Mouse (Mus musculus) forebrain, embryonic 14.5 days (tissue): ENCODE measurements around the gene Pcbd1. TPM values are rescaled to one million over a fixed set of nuclear protein-coding genes. Genes with fewer than 3 reads are reported as not detected.
A peak's percentile ranks its signal among the peaks of the same experiment; 100 is the strongest.

ENCODE experiments used
- ATAC-seq: fragments of 200-750 bp; cut with Nextera tagmentation; 2 replicates; pipeline ENCODE4 v1.8.0; 2017; ENCODE audit warnings: mild to moderate bottlenecking, moderate library complexity
- DNase-seq: peaks from one replicate; pipeline ENCODE4 v3.0.0-alpha.2; 2015; ENCODE audit warnings: low spot score
- H3K27ac ChIP-seq: fragments of 300-500 bp; sonication (generic); 2 replicates; pipeline ENCODE4 v1.5.1; 2014; ENCODE audit warnings: low read depth, mild to moderate bottlenecking, control low read depth, low read length, moderate library complexity
- H3K27me3 ChIP-seq: fragments of 300-500 bp; sonication (generic); replicated peaks from 2 replicates; pipeline ENCODE4 v1.6.1; 2014; ENCODE audit warnings: low read length, control low read depth, mixed read lengths; ENCODE audit not compliant: control insufficient read depth, insufficient read depth
- H3K36me3 ChIP-seq: fragments of 300-500 bp; sonication (generic); 2 replicates; pipeline ENCODE4 v1.6.1; 2014; ENCODE audit warnings: low read length, control low read depth; ENCODE audit not compliant: control insufficient read depth, insufficient read depth
- H3K4me1 ChIP-seq: fragments of 300-500 bp; sonication (generic); 2 replicates; pipeline ENCODE4 v1.6.1; 2014; ENCODE audit warnings: antibody characterized with exemption, low read length, control low read depth; ENCODE audit not compliant: control insufficient read depth, insufficient read depth
- H3K4me2 ChIP-seq: fragments of 300-500 bp; sonication (generic); 2 replicates; pipeline ENCODE4 v1.6.1; 2014; ENCODE audit warnings: mild to moderate bottlenecking, control low read depth, low read length
- H3K4me3 ChIP-seq: fragments of 300-500 bp; sonication (generic); 2 replicates; pipeline ENCODE4 v1.5.1; 2014; ENCODE audit warnings: low read depth, low read length, control low read depth
- H3K9ac ChIP-seq: fragments of 300-500 bp; sonication (generic); 2 replicates; pipeline ENCODE4 v1.6.1; 2014; ENCODE audit warnings: mild to moderate bottlenecking, low read length, control low read depth, moderate library complexity
- H3K9me3 ChIP-seq: fragments of 300-500 bp; sonication (generic); replicated peaks from 2 replicates; pipeline ENCODE4 v1.6.1; 2016; ENCODE audit warnings: low read length, control low read depth, mixed read lengths; ENCODE audit not compliant: control insufficient read depth
- WGBS: fragments of 180-500 bp; shearing (Covaris S2); extraction: QIAGEN DNeasy Blood & Tissue Kit; methylation state at CpG from one replicate; pipeline ENCODE4 v1.1.7; 2014; 5-methylcytosine and 5-hydroxymethylcytosine counted together
- polyA plus RNA-seq: library from polyadenylated mRNA; unstranded; fragments of >200 nt; fragmentation: Nextera tagmentation; extraction: Ambion mirVana; gene quantifications from 2 replicates; pipeline ENCODE4 v1.2.1, GENCODE M21; 2014

Pcbd1 gene
- polyA plus RNA-seq, 1 experiment from 2014 or later = 25.5 TPM

DNA sequence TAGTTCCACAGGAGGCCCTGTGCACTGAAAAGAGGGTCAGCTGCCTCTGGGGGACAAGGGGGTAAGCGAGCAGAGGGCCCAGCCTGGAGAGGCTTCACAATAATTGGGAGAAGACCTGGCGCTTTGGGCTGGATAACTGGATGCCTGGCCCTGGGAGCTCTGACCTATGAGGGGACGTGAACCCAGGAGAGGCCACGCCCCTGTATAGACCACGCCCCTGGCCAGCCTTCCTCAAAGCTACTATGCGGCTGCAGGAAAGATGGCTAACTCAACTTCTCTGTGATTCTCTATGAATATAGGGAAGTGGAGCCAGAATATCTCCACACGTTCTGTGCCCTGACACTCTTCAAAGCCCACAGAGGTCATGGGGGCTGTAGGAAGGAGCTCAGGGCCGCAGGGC, 24.5 kb upstream of the Pcbd1 start:
- no peak overlapping the region for H3K4me2 ChIP-seq
- H3K27me3 ChIP-seq = no peaks in the 10 kb centered on the region
- 9% methylated on average over 8 of the region's 8 CpGs for WGBS
- peaks cover 5% of the 10 kb centered on the region; the same call in 1 of the 2 replicates for H3K4me1 ChIP-seq
- no peak overlapping the region for H3K9ac ChIP-seq
- no peaks in the 10 kb centered on the region for H3K36me3 ChIP-seq
- DNase-seq = no peak
- no peak overlapping the region for H3K27ac ChIP-seq
- ATAC-seq = no peak
- no peak overlapping the region for H3K4me3 ChIP-seq
- no peaks in the 10 kb centered on the region for H3K9me3 ChIP-seq

- 62% methylated on average over 13 of the region's 13 CpGs for WGBS
- H3K4me3 ChIP-seq = no peak overlapping the region
- no peak overlapping the region for H3K4me2 ChIP-seq
- H3K9ac ChIP-seq = no peak overlapping the region
- no peaks in the 10 kb centered on the region for H3K9me3 ChIP-seq
- ATAC-seq (peak; percentile 49; the same call in 1 of the 2 replicates), DNase-seq (peak; percentile 35)
- no peak overlapping the region for H3K27ac ChIP-seq
- no peaks in the 10 kb centered on the region for H3K27me3 ChIP-seq
- peaks cover 2% of the 10 kb centered on the region; the same call in 1 of the 2 replicates for H3K4me1 ChIP-seq
- no peaks in the 10 kb centered on the region for H3K36me3 ChIP-seq
Measured at GRCm38 (mm10) chr10:61065287-61066005, 23.7 kb upstream of the Pcbd1 start.

- no peaks in the 10 kb centered on the region for H3K9me3 ChIP-seq
- no peak overlapping the region for H3K9ac ChIP-seq
- peaks cover 2% of the 10 kb centered on the region; the same call in 1 of the 2 replicates for H3K4me1 ChIP-seq
- no peaks in the 10 kb centered on the region for H3K27me3 ChIP-seq
- DNase-seq = peak; percentile 79
- no peak overlapping the region for H3K4me3 ChIP-seq
- 0 out of 2 replicates have a peak overlapping the region, but pooled peaks have one; percentile 3 for H3K4me2 ChIP-seq
- no peaks in the 10 kb centered on the region for H3K36me3 ChIP-seq
- ATAC-seq = peak; percentile 38; the same call in 1 of the 2 replicates
- H3K27ac ChIP-seq = no peak overlapping the region
- 6% methylated on average over 8 of the region's 8 CpGs for WGBS
Measured at GRCm38 (mm10) chr10:61068436-61069192, 20.5 kb upstream of the Pcbd1 start.

DNA sequence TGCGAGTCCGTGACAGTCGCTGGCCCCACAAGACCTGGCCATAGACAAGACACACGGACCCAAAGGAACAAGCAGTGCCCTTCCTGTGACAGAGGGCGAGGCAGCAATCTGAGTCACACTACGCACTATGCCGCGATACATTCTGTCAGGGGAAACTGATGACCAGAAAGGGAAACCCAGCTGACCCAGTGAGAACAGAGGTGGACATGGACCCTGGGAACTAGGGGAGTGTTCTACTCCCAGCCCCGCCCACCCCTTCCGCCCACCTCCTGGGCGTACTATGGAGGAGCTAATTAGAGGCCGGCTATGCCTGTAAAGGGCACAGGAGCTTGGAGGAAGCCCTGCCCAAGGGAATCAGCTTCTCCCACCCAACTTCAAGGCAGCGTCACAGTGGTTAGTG, 19.9 kb upstream of the Pcbd1 start:
- Histone ChIP-seq H3K4me3 (no peak overlapping the region), H3K27ac (no peak overlapping the region), H3K9ac (no peak overlapping the region), H3K4me2 (0 out of 2 replicates have a peak overlapping the region, but pooled peaks have one; percentile 3), H3K36me3 (no peaks in the 10 kb centered on the region), H3K4me1 (peaks cover 2% of the 10 kb centered on the region; the same call in 1 of the 2 replicates), H3K27me3 (no peaks in the 10 kb centered on the region), H3K9me3 (no peaks in the 10 kb centered on the region)
- WGBS = 11% methylated on average over 13 of the region's 13 CpGs
- no peak for ATAC-seq
- DNase-seq = no peak

DNA sequence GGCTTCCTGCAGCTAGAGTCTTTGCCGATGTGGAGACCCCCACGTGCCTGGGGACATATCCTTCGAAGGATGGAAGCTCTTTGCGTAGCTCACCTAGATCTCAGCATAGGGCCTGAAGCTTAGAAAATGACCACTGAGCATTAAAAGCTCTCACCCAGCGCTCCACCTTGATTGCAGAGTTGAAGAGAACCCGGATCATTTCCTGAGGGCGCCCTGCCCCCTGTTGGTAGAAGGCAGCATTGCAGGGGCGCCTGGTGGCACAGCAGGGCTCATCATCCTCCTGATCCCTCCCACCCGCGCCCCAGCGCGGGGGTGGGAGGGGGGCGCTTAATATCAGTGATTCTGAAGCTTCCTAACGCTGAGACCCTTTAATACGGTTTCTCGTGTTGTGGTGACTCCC, 16.8 kb upstream of the Pcbd1 start:
- DNase-seq (peak; percentile 51), ATAC-seq (no peak)
- Histone ChIP-seq H3K36me3 (no peaks in the 10 kb centered on the region), H3K4me2 (no peak overlapping the region), H3K27ac (no peak overlapping the region), H3K9ac (no peak overlapping the region), H3K27me3 (no peaks in the 10 kb centered on the region), H3K9me3 (no peaks in the 10 kb centered on the region), H3K4me1 (no peaks in the 10 kb centered on the region), H3K4me3 (no peak overlapping the region)
- WGBS = 14% methylated on average over 16 of the region's 16 CpGs

DNA sequence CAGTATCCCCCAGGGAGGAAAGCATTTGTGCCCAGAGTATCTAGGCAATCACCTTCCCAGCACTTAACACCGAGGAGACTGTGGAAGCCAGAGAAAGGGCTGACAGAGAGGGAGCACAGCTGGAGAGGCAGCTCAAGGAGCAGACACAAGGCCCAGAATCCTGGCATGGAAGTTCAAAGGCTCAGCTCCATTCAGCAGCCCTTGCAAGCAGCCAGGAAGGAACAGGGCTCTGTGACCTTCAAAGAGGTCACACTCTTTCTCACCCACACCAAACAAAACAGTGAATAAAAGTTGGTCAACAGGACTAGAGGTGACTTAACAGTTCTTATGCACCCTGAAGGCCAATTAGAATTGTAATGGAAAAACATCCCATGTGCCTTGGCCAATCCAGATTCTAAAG, 14.5 kb upstream of the Pcbd1 start:
- Histone ChIP-seq H3K9ac (no peak overlapping the region), H3K9me3 (no peaks in the 10 kb centered on the region), H3K4me1 (no peaks in the 10 kb centered on the region), H3K4me3 (no peak overlapping the region), H3K27me3 (no peaks in the 10 kb centered on the region), H3K4me2 (no peak overlapping the region), H3K27ac (no peak overlapping the region), H3K36me3 (no peaks in the 10 kb centered on the region)
- DNase-seq (no peak), ATAC-seq (no peak)
- WGBS = 9% methylated on average over 1 of the region's 1 CpGs

GRCm38 (mm10) chr10:61075607-61076006, 13.5 kb upstream of the Pcbd1 start:
- 88% methylated on average over 3 of the region's 3 CpGs for whole genome bisulfite sequencing
- Histone ChIP-seq H3K9me3 (no peaks in the 10 kb centered on the region), H3K9ac (no peak overlapping the region)

DNA sequence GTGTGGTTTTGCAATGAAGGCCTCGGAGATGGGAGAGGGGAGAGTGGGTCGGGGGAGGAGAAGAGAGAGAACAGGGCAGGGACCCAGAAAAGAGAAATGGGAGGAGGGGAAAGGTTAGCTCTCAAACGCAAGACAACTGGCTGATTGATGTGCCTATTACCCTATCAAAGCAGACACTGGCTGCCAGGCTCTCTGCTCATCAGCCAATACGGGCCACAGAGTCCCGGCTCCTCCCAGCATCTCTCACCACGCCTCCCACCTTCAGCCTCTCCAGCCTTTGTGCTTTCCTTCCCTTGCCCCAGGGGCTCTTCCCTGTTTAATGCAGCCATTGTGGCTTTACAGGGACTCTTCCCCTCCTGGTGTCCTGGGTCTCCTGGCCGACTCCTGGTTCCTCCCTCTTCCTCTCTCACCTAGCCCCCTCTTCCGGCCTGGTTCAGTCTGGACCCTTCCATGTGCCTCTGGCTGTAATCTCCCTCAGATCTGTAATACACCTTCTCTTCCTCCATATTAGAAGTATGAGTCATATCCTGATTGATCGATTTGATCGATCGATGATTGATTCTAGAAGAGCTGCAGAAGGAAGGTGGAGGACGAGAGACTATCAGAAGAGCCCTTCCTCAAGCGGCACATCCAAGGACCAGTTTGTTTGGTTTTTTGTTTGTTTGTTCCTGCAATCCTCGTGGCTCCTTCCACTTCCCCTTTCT, 8.8 kb upstream of the Pcbd1 start:
- H3K27me3 ChIP-seq = no peaks in the 10 kb centered on the region
- ATAC-seq (peak; percentile 99), DNase-seq (peak; percentile 97)
- no peak overlapping the region for H3K4me3 ChIP-seq
- H3K9ac ChIP-seq = peak overlapping the region; percentile 44; the same call in 1 of the 2 replicates
- peak overlapping the region; percentile 68; the same call in 1 of the 2 replicates for H3K27ac ChIP-seq
- H3K9me3 ChIP-seq = no peaks in the 10 kb centered on the region
- peak overlapping the region; percentile 37; the same call in 1 of the 2 replicates for H3K4me2 ChIP-seq
- no peaks in the 10 kb centered on the region for H3K36me3 ChIP-seq
- H3K4me1 ChIP-seq = no peaks in the 10 kb centered on the region; the same call in 1 of the 2 replicates
- WGBS = 41% methylated on average over 14 of the region's 14 CpGs

More at GRCm38 (mm10) chr10:61075607-61076006, 13.5 kb upstream of the Pcbd1 start:
- H3K27ac ChIP-seq = no peak overlapping the region
- H3K36me3 ChIP-seq = no peaks in the 10 kb centered on the region
- no peak overlapping the region for H3K4me2 ChIP-seq
- DNase-seq (no peak), ATAC-seq (no peak)
- H3K4me1 ChIP-seq = no peaks in the 10 kb centered on the region; the same call in 1 of the 2 replicates
- no peak overlapping the region for H3K4me3 ChIP-seq
- H3K27me3 ChIP-seq = no peaks in the 10 kb centered on the region
